Mouse (Mus musculus): ENCODE measurements around the gene Gpc6.

The Gpc6 gene

GRCm38 (mm10) chr14:117648199-117648960, 723.3 kb downstream of the Gpc6 start:
- DNase-seq = peak in 1 of 2 experiments; percentile 27

- peak; percentile 36 to 59 for DNase-seq
These were observed 725.0 kb downstream of the Gpc6 start for GRCm38 (mm10) chr14:117650141-117650540.

DNA sequence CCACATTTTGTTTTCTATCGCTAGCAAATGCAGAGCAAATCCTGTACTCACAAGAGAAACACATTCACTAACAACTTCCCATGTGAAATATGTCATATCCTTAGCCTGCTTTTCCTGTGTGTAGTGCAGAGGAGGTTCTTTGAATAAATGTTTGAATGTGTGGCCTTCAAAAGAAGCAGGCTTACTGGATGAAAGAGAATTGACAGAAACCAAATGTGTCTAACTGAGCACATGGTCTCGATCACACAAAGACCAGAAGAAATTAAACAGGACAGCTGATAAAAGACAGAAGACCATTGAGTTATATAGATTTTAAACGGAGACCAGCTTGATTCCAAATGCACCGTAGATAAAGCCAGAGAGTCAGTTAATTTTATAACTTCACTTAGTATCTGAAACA, 726.2 kb downstream of the Gpc6 start:
- DNase-seq = no peak

DNA sequence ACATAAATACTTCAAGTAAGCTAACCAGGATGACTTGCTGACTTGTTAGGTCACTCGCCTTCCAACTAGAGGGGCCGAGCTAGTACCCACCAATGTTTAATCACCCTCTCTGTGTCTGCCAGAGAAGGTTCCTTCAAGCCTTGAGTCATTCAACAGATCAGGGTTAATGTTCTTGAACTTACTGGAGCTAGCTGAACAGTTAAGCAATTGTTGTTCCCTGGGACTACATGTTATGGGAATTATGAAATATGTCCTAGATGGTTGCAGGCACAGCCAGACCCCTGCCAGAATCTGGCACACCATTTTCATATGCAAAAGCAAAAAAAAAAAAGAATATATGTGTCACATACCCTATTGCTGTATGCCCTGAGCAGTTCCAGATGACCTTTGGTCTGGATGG, 726.8 kb downstream of the Gpc6 start:
- no peak for DNase-seq

DNA sequence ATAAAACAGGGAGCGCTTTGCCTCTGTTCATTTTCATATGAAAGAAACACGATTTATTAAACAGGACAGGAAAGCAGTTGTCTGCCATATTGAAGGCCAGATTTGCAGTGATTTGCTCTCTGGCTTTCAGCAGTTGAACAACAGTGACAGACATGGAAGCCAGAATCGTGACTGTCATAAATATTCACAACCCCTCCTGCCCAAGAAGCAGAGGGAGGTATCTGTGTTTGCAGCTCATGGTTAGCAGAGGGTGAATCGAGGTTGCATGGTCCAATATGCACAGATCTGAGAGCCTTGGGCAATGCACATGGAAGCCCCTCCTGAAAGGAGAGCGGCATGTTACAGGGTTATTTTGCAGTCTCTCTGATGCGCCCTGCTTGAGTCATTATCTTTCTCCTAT, 730.3 kb downstream of the Gpc6 start:
- DNase-seq = no peak

DNA sequence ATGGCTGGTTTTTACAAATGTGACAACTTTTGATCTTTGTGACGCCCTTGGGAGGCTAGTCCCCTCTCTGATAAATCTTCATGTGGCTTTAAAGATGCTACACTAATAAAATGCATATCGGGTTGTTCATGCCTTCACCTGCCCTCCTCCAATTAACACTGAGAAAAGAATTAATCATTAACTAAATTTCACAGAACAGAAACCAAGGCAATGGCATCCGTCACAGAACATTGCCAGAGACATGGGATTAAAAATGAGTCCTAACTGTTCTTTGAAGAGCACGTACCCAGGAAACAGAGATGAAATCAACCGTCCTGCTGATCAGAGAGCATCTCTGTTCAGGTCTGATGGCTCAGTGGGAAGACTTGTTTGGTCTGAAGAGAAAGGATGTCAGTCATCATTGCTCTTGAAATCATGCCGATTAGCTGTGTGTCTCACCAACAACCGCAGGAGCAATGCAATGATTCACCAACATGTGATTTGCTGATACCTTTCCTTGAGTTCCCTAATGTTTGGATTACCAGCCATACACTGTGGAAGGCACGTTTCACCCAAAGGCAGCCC, 734.2 kb downstream of the Gpc6 start:
- DNase-seq = no peak

DNA sequence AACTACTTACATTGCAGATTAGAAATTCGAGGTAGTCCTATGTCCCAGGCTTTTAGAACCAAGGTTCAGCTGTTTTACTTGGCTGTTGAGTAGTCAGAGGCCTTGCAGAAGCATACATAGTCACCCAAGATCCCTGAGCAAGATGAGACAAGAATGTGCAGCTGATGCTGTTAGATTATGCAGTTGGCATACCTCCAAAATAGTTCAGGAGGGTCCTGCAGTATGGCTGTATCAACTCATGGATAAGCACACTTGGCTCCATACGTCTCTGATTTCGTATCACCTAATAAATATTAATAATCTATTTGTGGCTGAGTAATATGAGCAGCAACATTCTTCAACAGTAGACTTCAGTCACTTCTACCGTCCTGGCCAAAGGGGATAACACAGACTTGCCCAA, 737.1 kb downstream of the Gpc6 start:
- DNase-seq = no peak

- DNase-seq = no peak
These were observed 739.7 kb downstream of the Gpc6 start for GRCm38 (mm10) chr14:117664796-117665195.

DNA sequence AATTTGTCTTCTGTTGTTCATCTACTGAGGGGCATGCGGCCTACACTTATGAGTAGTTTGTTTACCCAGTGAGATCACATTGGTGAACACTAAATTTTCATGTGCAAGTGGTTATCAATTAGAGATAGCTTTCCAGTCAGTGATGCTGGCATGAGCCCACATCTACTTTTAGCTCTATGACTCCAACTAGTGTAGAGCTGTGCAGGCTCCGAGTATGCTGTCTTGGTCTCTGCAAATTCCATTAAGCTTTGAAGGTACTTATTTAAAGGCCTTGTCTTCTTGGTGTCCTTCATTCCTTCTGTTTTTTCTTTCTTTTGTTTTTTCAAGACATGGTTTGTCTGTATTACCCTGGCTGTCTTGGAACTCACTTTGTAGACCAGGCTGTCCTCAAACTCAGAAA, 741.0 kb downstream of the Gpc6 start:
- DNase-seq = no peak

- DNase-seq = no peak
These were observed 748.4 kb downstream of the Gpc6 start for GRCm38 (mm10) chr14:117673541-117673940.

- DNase-seq = peak; percentile 55 to 79
These were observed 749.4 kb downstream of the Gpc6 start for GRCm38 (mm10) chr14:117674482-117674881.

DNA sequence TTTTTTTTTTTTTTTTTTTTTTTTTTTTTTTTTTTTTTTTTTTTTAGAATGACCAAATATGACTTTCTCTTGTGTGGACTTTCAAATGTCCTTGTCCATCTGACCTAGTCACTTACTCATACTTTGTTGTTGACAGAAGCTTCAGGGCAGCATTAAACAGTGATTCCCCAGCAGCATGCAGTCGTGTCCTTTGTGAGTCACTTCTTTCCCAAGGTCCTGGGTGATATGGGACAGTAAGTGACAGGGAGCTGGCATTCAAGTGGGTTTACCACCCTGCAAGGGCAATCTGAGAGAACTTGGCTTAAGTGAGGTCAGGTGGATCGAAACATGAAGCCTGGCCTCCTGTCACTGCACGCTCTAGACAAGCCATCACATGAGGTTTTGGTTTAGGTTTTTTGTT, 754.8 kb downstream of the Gpc6 start:
- DNase-seq = no peak

DNA sequence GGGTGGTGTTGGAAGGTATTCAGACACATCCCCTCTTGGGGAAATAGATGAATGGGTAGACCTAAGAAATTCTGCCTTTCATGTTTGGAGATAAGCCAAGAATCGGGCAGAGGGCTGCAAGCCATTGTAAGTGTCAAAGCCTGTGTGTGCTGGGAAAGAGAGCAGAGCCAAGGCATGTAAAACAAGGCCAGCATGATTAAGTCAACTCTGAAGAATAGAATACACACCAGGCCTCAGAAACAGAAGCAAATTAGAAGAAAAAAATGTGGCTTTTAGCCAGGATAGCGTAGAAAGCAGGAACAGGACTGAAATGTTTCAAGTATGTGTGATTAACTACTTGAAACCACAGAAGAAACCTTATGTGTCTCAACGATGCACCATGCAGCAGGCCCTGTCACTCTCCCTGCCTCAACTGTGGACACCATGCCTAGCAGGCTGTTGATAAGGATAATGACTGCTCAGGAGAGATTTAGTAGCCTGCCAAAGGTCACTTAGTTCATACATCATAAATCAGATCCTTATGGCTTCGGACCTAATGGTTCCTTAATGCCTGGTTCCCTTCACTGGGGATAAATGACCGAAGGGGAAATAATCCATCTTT, 756.3 kb downstream of the Gpc6 start:
- DNase-seq = no peak

DNA sequence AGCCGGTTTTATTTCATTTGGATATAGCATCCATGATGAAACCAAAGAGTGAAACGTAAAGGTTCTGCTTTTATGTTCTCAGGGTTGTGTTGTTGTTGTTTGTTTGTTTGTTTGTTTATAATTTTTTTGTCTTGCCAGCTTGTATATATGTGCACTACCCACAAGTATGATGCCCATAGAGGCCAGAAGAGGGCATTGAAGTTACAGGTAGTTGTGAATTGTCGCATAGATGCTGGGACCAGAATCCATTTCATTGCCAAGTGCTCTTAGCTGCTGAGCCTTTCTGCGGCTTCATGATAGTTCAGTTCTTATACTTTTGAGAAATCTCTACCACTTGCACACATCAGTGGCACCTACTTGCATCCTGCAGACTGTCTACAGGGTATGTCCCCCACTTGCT, 758.0 kb downstream of the Gpc6 start:
- DNase-seq = no peak

DNA sequence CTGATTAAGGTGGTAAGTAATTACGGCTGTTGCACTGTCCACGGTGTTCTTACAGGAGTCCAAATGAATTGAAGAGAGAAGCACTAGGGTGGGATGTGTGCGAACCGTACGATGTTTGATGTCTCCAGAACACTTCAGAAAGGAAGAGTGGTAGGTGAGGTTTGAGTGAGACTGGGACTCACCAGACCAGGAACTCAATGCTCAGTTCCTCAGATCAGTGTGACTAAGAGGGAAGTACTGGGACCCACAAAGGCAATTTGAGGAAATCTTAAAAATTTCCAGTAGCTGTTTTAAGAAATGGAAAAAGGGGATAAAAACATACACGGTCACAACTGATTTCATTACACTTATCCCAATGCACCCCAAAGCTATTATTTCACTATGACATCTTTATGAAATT, 764.7 kb downstream of the Gpc6 start:
- DNase-seq = no peak

GRCm38 (mm10) chr14:117695565-117695964, 770.5 kb downstream of the Gpc6 start:
- no peak for DNase-seq

GRCm38 (mm10) chr14:117700670-117701280, 775.7 kb downstream of the Gpc6 start:
- no peak for DNase-seq

- DNase-seq = no peak
These were observed 783.7 kb downstream of the Gpc6 start for GRCm38 (mm10) chr14:117708817-117709216.

GRCm38 (mm10) chr14:117710463-117710911, 785.4 kb downstream of the Gpc6 start:
- no peak for DNase-seq

DNA sequence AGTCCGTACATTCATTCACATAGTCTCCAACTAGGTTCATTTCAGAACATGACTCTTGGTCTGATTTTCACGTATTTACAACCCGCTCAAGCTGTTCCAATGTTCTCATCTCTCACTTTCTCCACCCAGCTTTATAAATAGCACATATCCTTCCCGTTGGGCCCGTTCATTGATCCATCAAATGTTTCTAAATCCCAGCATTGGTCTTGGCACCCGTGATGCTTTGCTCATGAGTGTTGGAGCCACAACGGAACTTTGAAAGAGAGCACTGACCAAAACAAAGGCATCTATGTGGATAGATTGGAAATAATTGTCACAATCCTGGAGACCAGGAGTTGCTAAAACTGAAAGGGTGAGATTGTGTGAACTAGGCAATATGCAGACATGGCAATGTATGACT, 787.2 kb downstream of the Gpc6 start:
- no peak for DNase-seq

- no peak for DNase-seq
These were observed 789.0 kb downstream of the Gpc6 start for GRCm38 (mm10) chr14:117714165-117714564.

- no peak for DNase-seq
These were observed 791.2 kb downstream of the Gpc6 start for GRCm38 (mm10) chr14:117716305-117716704.

DNA sequence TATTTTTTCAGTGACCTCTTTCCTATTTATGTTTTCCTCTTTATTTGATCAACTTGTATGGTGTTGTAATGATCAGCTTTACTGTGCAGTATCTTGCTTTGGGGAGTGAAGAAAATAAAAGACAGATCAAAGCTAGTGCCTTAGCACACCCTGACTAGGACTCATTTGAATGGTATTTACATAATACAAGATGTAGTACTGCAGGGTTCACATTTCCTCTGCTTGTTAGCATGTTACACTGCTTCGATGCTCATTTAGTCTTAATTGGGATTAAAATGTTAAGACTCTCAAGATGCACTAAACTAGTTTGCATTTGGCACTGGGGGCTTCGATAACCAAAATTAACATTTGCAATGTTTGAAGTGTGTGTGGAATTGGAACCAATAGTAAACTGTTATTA, 803.6 kb downstream of the Gpc6 start:
- DNase-seq = no peak

GRCm38 (mm10) chr14:117755231-117755630, 830.1 kb downstream of the Gpc6 start:
- peak; percentile 8 to 17 for DNase-seq
